Mouse (Mus musculus) right cerebral cortex, postnatal 25 days (tissue): ENCODE results near the gene Lpar6.

Experiments used
- DNase-seq: peaks from one replicate; pipeline ENCODE4 v3.0.0; 2022

Gene Lpar6

GRCm38 (mm10) chr14:73237848-73238321 is at the start of gene Lpar6:
TSS of gene Lpar6 (plus strand) at chr14:73237895.
- DNase-seq = peak; percentile 15

- DNase-seq = no peak
Measured at GRCm38 (mm10) chr14:73199058-73199457, 38.6 kb upstream of the Lpar6 start.

GRCm38 (mm10) chr14:73201447-73201846 is 36.2 kb upstream of the Lpar6 start:
- DNase-seq = no peak

- no peak for DNase-seq
Measured at GRCm38 (mm10) chr14:73204016-73204415, 33.7 kb upstream of the Lpar6 start.

GRCm38 (mm10) chr14:73209262-73209661 is 28.4 kb upstream of the Lpar6 start:
- no peak for DNase-seq

- DNase-seq = no peak
Measured at GRCm38 (mm10) chr14:73210196-73210595, 27.5 kb upstream of the Lpar6 start.

GRCm38 (mm10) chr14:73211477-73211876 is 26.2 kb upstream of the Lpar6 start:
- no peak for DNase-seq

- DNase-seq = no peak
Measured at GRCm38 (mm10) chr14:73217062-73217461, 20.6 kb upstream of the Lpar6 start.

GRCm38 (mm10) chr14:73222316-73222970 is 15.3 kb upstream of the Lpar6 start:
- DNase-seq = no peak

- no peak for DNase-seq
Measured at GRCm38 (mm10) chr14:73226346-73226745, 11.3 kb upstream of the Lpar6 start.

- DNase-seq = no peak
Measured at GRCm38 (mm10) chr14:73226849-73227248, 10.8 kb upstream of the Lpar6 start.

GRCm38 (mm10) chr14:73231286-73231982 is 6.3 kb upstream of the Lpar6 start:
- no peak for DNase-seq

- DNase-seq = no peak
Measured at GRCm38 (mm10) chr14:73234468-73235031, 3.1 kb upstream of the Lpar6 start.

- DNase-seq = no peak
Measured at GRCm38 (mm10) chr14:73238498-73239250, 979 bp downstream of the Lpar6 start.

- DNase-seq = no peak
Measured at GRCm38 (mm10) chr14:73239291-73239690, 1.6 kb downstream of the Lpar6 start.

- no peak for DNase-seq
Measured at GRCm38 (mm10) chr14:73239857-73240256, 2.2 kb downstream of the Lpar6 start.

GRCm38 (mm10) chr14:73244061-73244597 is 6.4 kb downstream of the Lpar6 start:
- DNase-seq = no peak

GRCm38 (mm10) chr14:73250056-73250455 is 12.4 kb downstream of the Lpar6 start:
- no peak for DNase-seq

- no peak for DNase-seq
Measured at GRCm38 (mm10) chr14:73252276-73252675, 14.6 kb downstream of the Lpar6 start.

- no peak for DNase-seq
Measured at GRCm38 (mm10) chr14:73253453-73254251, 16.0 kb downstream of the Lpar6 start.

GRCm38 (mm10) chr14:73254412-73254811 is 16.7 kb downstream of the Lpar6 start:
- no peak for DNase-seq

GRCm38 (mm10) chr14:73255426-73255970 is 17.8 kb downstream of the Lpar6 start:
- no peak for DNase-seq
